Mouse (Mus musculus) spleen, postnatal 4 days (tissue): ENCODE measurements around the gene Ccl28.
"Not testable (repeated sequence)": the region's sequence is repeated elsewhere in the genome, so short reads cannot be mapped to it uniquely, and the experiment has no call there.

Experiments
- DNase-seq, 2 experiments: peaks; one replicate each; pipeline ENCODE4 v3.0.0; 2022; ENCODE audit warnings: low spot score in 2 of 2

The Ccl28 gene

DNA sequence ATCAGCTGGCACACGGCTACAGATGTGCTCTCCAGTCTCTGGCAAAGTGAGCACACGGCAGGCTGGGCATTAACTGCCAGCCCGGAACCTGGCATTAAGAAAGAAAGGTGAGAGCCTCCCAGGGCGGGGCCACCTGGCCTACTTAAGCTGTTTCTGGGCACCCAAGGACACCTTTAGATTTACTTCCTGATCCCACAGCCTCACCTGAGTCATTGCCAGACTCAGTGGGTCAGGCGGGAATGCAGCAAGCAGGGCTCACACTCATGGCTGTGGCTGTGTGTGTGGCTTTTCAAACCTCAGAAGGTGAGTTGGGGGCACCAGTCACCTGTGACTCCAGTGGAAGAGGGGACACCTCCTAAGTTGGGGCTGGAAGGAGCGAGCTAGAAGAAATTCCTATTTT, at the start of gene Ccl28:
TSS of gene Ccl28 (plus strand) at position 186 of the 400 bp plus-strand sequence.
- no peak for DNase-seq

DNA sequence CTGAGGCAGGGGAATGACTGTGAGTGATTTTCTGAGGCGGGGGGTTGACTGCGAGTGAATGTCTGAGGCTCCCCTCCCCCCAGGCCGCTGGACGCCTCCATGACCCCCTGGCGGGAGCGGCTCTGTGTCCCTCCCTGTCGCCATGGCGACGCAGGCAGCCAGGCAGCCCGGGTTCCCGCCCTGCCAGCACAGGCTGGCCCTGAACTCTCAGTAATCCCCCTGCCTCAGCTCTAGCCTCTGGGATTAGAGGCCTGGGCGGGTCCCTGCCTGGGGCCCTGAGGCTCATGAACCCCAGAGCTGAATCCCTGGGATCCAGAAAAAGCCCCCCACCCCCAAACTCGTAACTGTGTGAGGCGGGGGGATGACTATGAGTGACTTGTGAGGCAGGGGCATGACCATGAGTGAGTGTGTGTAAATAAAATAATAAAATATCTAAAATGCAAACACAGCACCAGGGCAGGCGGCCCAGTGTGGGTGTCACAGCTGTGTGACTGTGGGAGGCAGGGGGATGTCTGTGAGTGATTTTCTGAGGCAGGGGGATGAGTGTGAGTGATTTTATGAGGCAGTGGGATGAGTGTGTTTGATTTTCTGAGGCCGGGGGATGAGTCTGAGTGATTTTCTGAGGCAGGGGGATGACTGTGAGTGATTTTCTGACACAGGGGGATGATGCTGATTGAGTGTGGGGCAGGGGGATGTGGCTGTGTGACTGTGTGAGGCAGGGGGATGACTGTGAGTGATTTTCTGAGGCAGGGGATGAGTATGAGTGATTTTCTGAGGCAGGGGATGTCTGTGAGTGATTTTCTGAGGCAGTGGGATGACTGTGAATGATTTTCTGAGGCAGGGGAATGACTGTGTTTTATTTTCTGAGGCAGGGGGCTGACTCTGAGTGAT, 27.1 kb upstream of the Ccl28 start:
- peak; percentile 51 to 83 for DNase-seq

DNA sequence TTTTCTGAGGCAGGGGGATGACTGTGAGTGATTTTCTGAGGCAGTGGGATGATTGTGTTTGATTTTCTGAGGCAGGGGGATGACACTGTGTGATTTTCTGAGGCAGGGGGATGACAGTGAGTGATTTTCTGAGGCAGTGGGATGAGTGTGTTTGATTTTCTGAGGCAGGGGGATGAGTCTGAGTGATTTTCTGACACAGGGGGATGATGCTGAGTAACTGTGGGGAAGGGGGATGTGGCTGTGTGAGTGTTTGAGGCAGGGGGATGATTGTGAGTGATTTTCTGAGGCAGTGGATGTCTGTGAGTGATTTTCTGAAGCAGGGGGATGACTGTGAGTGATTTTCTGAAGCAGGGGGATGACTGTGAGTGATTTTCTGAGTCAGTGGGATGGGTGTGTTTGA, 25.2 kb upstream of the Ccl28 start:
- peak; percentile 36 to 79 for DNase-seq

GRCm38 (mm10) chr13:119599066-119599465, 24.6 kb upstream of the Ccl28 start:
- DNase-seq, result peak; percentile 46 to 81

DNA sequence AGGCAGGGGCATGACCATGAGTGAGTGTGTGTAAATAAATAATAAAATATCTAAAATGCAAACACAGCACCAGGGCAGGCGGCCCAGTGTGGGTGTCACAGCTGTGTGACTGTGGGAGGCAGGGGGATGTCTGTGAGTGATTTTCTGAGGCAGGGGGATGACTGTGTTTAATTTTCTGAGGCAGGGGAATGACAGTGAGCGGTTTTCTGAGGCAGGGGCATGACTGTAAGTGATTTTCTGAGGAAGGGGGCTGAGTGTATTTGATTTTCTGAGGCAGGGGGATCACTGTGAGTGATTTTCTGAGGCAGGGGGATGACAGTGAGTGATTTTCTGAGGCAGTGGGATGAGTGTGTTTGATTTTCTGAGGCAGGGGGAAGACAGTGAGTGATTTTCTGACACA, 24.1 kb upstream of the Ccl28 start:
- DNase-seq, result not testable (repeated sequence)

GRCm38 (mm10) chr13:119600166-119600565, 23.5 kb upstream of the Ccl28 start:
- DNase-seq, result peak; percentile 78 to 96

- DNase-seq, result peak; percentile 50 to 85
These were observed 20.8 kb upstream of the Ccl28 start for GRCm38 (mm10) chr13:119602688-119603331.

DNA sequence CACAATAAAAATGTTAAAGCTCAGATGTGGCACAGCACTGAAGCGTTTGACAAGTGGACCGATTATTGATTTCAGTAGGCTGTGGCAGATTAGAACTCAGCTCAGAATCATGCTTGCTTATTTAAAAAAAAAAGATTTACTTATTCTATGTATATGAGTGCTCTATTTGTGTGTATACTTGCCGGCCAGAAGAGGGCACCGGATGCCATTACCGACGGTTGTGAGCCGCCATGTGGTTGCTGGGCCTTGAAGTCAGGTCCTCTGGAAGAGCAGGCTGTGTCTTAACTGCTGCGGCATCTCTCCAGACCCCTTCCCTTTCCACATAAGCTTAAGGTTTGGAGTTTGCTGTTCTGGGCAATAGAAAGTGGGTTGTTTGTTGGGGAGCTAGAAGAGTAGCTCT, 19.7 kb upstream of the Ccl28 start:
- not testable (repeated sequence) for DNase-seq

GRCm38 (mm10) chr13:119604322-119604721, 19.3 kb upstream of the Ccl28 start:
- not testable (repeated sequence) for DNase-seq

DNA sequence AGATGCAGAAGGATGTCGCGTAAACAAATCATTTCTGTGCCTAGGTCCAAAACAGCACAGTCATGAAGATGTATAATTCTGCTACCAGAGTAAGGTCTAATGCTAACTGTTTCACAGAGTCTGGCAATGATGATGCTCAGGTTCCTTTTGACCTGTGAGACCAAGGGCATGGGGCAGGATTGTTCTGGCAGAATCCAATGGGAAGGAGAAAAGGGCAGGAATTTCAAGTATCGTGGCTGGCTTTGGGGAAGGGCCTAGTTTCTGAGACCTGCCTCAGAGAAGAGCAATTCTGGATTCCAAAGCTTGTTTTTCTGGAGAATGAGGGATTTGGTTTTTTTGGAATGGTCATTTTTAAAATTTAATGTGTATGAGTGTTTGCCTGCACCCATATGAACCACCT, 4.8 kb upstream of the Ccl28 start:
- DNase-seq, result no peak

GRCm38 (mm10) chr13:119619735-119620134, 3.9 kb upstream of the Ccl28 start:
- no peak for DNase-seq

GRCm38 (mm10) chr13:119625952-119626351, 2.3 kb downstream of the Ccl28 start:
- DNase-seq, result not testable (repeated sequence)

- peak; percentile 62 to 77 for DNase-seq
These were observed 8.0 kb downstream of the Ccl28 start for GRCm38 (mm10) chr13:119631482-119632155.

DNA sequence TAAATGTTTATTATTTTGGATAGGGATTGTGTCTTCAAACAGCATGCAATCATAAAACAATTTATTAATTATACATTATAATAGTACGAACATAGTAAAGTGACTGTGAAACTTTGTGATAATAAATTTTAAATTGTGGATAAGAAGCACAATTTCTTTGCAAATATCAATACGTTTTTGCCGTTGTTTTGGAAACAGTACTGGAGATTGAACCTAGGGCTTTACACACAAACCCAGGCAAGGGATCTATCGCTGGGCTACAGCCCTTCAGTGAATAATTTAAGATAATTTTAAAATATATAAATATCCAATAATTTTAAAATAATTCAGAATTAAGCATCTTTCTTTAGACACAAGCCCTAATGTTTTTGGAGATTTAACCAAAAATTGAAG, 8.5 kb downstream of the Ccl28 start:
- no peak for DNase-seq

DNA sequence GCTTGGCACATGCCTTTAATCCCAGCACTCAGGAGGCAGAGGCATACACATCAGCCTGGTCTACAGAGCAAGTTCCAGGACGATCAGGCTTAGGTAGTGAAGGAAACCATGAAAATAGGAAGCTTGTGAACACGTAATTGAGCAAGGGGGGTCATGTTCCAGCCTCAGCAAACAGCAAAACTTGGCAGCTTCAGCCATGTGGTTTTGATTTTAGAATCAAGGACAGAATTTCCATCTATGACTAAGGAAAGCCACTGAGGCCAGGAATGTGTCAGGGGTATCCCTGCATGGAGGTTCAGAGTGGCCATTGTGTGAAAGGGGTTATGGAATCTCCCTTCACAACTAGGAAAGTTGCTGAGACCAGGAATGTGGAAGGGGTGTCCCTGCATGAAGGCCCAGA, 11.9 kb downstream of the Ccl28 start:
- DNase-seq, result no peak

DNA sequence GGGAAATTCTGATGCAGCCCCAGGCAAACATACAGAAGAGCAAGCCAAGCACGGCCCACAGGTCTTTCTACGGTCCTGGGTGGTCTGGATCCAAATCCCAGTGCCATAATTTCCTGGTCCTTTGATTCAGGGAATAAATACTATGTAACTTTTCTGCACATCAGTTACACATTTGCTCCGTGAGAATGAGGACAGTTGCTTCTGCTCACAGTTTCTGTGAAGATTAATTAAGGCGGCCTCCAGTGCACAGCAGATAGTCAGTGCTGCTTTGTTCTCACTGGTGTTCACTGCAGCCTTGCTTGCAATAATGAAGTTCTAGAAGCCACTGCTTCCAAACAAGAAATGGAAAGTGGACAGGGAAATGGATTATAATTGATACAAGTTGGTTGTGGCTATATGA, 14.2 kb downstream of the Ccl28 start:
- no peak for DNase-seq

GRCm38 (mm10) chr13:119638449-119638848, 14.8 kb downstream of the Ccl28 start:
- no peak for DNase-seq

DNA sequence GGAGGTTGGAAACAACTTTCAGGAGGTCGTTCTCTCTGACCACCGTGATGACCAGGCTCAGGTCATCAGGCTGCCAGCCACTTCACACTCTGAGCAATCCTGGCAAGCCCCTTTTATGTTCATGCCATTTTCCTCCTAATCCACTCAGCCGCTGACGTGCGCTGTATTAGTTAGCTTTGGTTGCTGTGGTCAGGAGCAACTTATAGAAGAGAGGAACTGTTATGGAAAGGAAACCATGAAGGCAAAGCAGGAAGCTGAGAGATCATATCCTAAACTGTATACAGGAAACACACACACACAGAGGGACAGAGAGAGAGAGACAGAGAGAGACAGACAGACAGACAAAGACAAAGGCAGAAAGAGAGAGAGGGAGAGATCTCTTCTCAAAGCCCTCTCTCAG, 15.7 kb downstream of the Ccl28 start:
- DNase-seq, result no peak

- DNase-seq, result no peak
These were observed 16.9 kb downstream of the Ccl28 start for GRCm38 (mm10) chr13:119640504-119640903.

GRCm38 (mm10) chr13:119641145-119641544, 17.5 kb downstream of the Ccl28 start:
- no peak for DNase-seq

DNA sequence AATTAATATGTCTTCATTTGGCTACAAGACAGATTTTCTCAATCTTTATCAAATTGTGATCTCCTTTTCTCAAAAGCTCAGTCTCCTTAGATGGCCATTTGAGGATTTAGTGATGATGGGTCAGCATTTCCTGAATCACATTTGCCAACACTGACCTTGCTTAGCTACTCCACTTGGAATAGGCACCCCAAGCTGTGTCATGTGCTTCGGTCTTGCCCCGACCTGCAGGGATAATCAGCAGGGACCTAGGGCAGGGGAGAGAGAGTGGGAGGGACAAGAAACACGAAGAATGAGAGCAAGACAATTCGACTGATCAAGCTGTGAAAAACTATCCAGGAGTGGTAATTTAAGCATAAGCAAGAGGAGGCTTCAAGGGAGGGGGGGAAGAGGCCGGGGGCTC, 21.1 kb downstream of the Ccl28 start:
- no peak for DNase-seq

GRCm38 (mm10) chr13:119646511-119646910, 22.9 kb downstream of the Ccl28 start:
- no peak for DNase-seq
